Mouse (Mus musculus): ENCODE measurements at regions not wholly inside any gene's neighbourhood (a gene's known extent, or its start where the extent isn't known, plus 50 kb on each side); places are given as distances from the start of the nearest gene placed in this dataset.
"Not testable (repeated sequence)": the region's sequence is repeated elsewhere in the genome, so short reads cannot be mapped to it uniquely, and the experiment has no call there.

GRCm38 (mm10) chr2:78580013-78580412, 287.9 kb upstream of the Ube2e3 start:
- Histone ChIP-seq H3K4me1 (no peaks in the 10 kb centered on the region), H3K36me3 (replicated peaks) (no peaks in the 10 kb centered on the region), H3K27ac (no peak overlapping the region), H3K4me3 (no peak overlapping the region), H3K9me3 (no peaks in the 10 kb centered on the region), H3K27me3 (ENCODE audit: poor library complexity, severe bottlenecking) (no peaks in the 10 kb centered on the region)
- 87% methylated on average over 6 of the region's 6 CpGs for WGBS
- no peak for DNase-seq (ENCODE audit: extremely low spot score, low spot score)

- 72% methylated on average over 3 of the region's 3 CpGs for WGBS
- Histone ChIP-seq H3K36me3 (replicated peaks) (no peaks in the 10 kb centered on the region), H3K4me3 (no peak overlapping the region), H3K27me3 (ENCODE audit: poor library complexity, severe bottlenecking) (no peaks in the 10 kb centered on the region), H3K9me3 (no peaks in the 10 kb centered on the region), H3K27ac (no peak overlapping the region), H3K4me1 (no peaks in the 10 kb centered on the region)
- DNase-seq (ENCODE audit: extremely low spot score, low spot score) = no peak
Observed at GRCm38 (mm10) chr2:78572492-78572891, 295.4 kb upstream of the Ube2e3 start.

GRCm38 (mm10) chr2:78558128-78558527, 309.8 kb upstream of the Ube2e3 start:
- H3K4me1 ChIP-seq = peaks cover 4% of the 10 kb centered on the region; the same call in 1 of the 2 replicates

GRCm38 (mm10) chr2:78551085-78551484, 316.8 kb upstream of the Ube2e3 start:
- no peaks in the 10 kb centered on the region for H3K9me3 ChIP-seq
- no peak for DNase-seq (ENCODE audit: extremely low spot score, low spot score)
- peaks cover 4% of the 10 kb centered on the region; the same call in 1 of the 2 replicates for H3K4me1 ChIP-seq
- H3K27me3 ChIP-seq (ENCODE audit: poor library complexity, severe bottlenecking) = no peaks in the 10 kb centered on the region
- WGBS = 93% methylated on average over 4 of the region's 4 CpGs
- no peaks in the 10 kb centered on the region for H3K36me3 ChIP-seq (replicated peaks)
- no peak overlapping the region for H3K4me3 ChIP-seq
- H3K27ac ChIP-seq = no peak overlapping the region

More at GRCm38 (mm10) chr2:78558128-78558527, 309.8 kb upstream of the Ube2e3 start:
- WGBS = 72% methylated on average over 1 of the region's 1 CpGs
- Histone ChIP-seq H3K4me3 (no peak overlapping the region), H3K36me3 (replicated peaks) (no peaks in the 10 kb centered on the region), H3K27me3 (ENCODE audit: poor library complexity, severe bottlenecking) (no peaks in the 10 kb centered on the region), H3K9me3 (no peaks in the 10 kb centered on the region), H3K27ac (no peak overlapping the region)
- DNase-seq (ENCODE audit: extremely low spot score, low spot score) = no peak

GRCm38 (mm10) chr2:78548683-78549467, 319.0 kb upstream of the Ube2e3 start:
- 84% methylated on average over 4 of the region's 4 CpGs for WGBS
- DNase-seq (ENCODE audit: extremely low spot score, low spot score) = no peak
- H3K36me3 ChIP-seq (replicated peaks) = no peaks in the 10 kb centered on the region
- H3K27ac ChIP-seq = no peak overlapping the region
- H3K4me3 ChIP-seq = no peak overlapping the region
- no peaks in the 10 kb centered on the region for H3K9me3 ChIP-seq
- no peaks in the 10 kb centered on the region for H3K4me1 ChIP-seq
- H3K27me3 ChIP-seq (ENCODE audit: poor library complexity, severe bottlenecking) = no peaks in the 10 kb centered on the region

- H3K27ac ChIP-seq = no peak overlapping the region
- no peaks in the 10 kb centered on the region for H3K9me3 ChIP-seq
- no peak overlapping the region for H3K4me3 ChIP-seq
- H3K36me3 ChIP-seq (replicated peaks) = no peaks in the 10 kb centered on the region
- no peaks in the 10 kb centered on the region for H3K4me1 ChIP-seq
- no peaks in the 10 kb centered on the region for H3K27me3 ChIP-seq (ENCODE audit: poor library complexity, severe bottlenecking)
- 92% methylated on average over 4 of the region's 4 CpGs for WGBS
- no peak for DNase-seq (ENCODE audit: extremely low spot score, low spot score)
Observed at GRCm38 (mm10) chr2:78547286-78547685, 320.6 kb upstream of the Ube2e3 start.

GRCm38 (mm10) chr2:78540422-78540821, 327.5 kb upstream of the Ube2e3 start:
- DNase-seq (ENCODE audit: extremely low spot score, low spot score) = no peak
- no peaks in the 10 kb centered on the region for H3K27me3 ChIP-seq (ENCODE audit: poor library complexity, severe bottlenecking)
- 68% methylated on average over 3 of the region's 3 CpGs for WGBS

GRCm38 (mm10) chr2:78539592-78540300, 328.2 kb upstream of the Ube2e3 start:
- 86% methylated on average over 5 of the region's 5 CpGs for WGBS
- H3K36me3 ChIP-seq (replicated peaks) = no peaks in the 10 kb centered on the region
- no peak for DNase-seq (ENCODE audit: extremely low spot score, low spot score)
- no peaks in the 10 kb centered on the region for H3K9me3 ChIP-seq
- no peaks in the 10 kb centered on the region for H3K4me1 ChIP-seq
- no peak overlapping the region for H3K27ac ChIP-seq
- no peaks in the 10 kb centered on the region for H3K27me3 ChIP-seq (ENCODE audit: poor library complexity, severe bottlenecking)
- no peak overlapping the region for H3K4me3 ChIP-seq

More at GRCm38 (mm10) chr2:78540422-78540821, 327.5 kb upstream of the Ube2e3 start:
- H3K36me3 ChIP-seq (replicated peaks) = no peaks in the 10 kb centered on the region
- H3K27ac ChIP-seq = no peak overlapping the region
- H3K9me3 ChIP-seq = no peaks in the 10 kb centered on the region
- no peak overlapping the region for H3K4me3 ChIP-seq
- no peaks in the 10 kb centered on the region for H3K4me1 ChIP-seq

GRCm38 (mm10) chr2:78537574-78537973, 330.4 kb upstream of the Ube2e3 start:
- H3K4me3 ChIP-seq = no peak overlapping the region
- no peaks in the 10 kb centered on the region for H3K4me1 ChIP-seq
- H3K36me3 ChIP-seq (replicated peaks) = no peaks in the 10 kb centered on the region
- DNase-seq (ENCODE audit: extremely low spot score, low spot score) = no peak
- H3K27me3 ChIP-seq (ENCODE audit: poor library complexity, severe bottlenecking) = no peaks in the 10 kb centered on the region
- H3K27ac ChIP-seq = no peak overlapping the region
- WGBS = 94% methylated on average over 2 of the region's 2 CpGs
- no peaks in the 10 kb centered on the region for H3K9me3 ChIP-seq

GRCm38 (mm10) chr2:78533881-78534280, 334.0 kb upstream of the Ube2e3 start:
- not testable (repeated sequence) for H3K4me1 ChIP-seq; H3K27ac ChIP-seq; H3K36me3 ChIP-seq (replicated peaks); H3K27me3 ChIP-seq (ENCODE audit: poor library complexity, severe bottlenecking); H3K9me3 ChIP-seq; H3K4me3 ChIP-seq; DNase-seq (ENCODE audit: extremely low spot score, low spot score)
- WGBS = 93% methylated on average over 5 of the region's 5 CpGs

GRCm38 (mm10) chr2:78530535-78530934, 337.4 kb upstream of the Ube2e3 start:
- H3K27ac ChIP-seq = no peak overlapping the region
- H3K27me3 ChIP-seq (ENCODE audit: poor library complexity, severe bottlenecking) = no peaks in the 10 kb centered on the region
- DNase-seq (ENCODE audit: extremely low spot score, low spot score) = no peak
- H3K4me3 ChIP-seq = no peak overlapping the region
- H3K4me1 ChIP-seq = no peaks in the 10 kb centered on the region
- H3K9me3 ChIP-seq = no peaks in the 10 kb centered on the region
- H3K36me3 ChIP-seq (replicated peaks) = no peaks in the 10 kb centered on the region
- WGBS = 74% methylated on average over 2 of the region's 2 CpGs

- no peaks in the 10 kb centered on the region for H3K36me3 ChIP-seq (replicated peaks)
- WGBS = 90% methylated on average over 4 of the region's 4 CpGs
- no peaks in the 10 kb centered on the region for H3K9me3 ChIP-seq
- H3K4me1 ChIP-seq = no peaks in the 10 kb centered on the region
- H3K27ac ChIP-seq = no peak overlapping the region
- H3K27me3 ChIP-seq (ENCODE audit: poor library complexity, severe bottlenecking) = no peaks in the 10 kb centered on the region
- no peak overlapping the region for H3K4me3 ChIP-seq
- no peak for DNase-seq (ENCODE audit: extremely low spot score, low spot score)
Observed at GRCm38 (mm10) chr2:78520258-78521023, 347.5 kb upstream of the Ube2e3 start.

- Histone ChIP-seq H3K4me1 (no peaks in the 10 kb centered on the region), H3K27ac (no peak overlapping the region)
Observed at GRCm38 (mm10) chr2:78493115-78493514, 374.8 kb upstream of the Ube2e3 start.

More at GRCm38 (mm10) chr2:78493115-78493514, 374.8 kb upstream of the Ube2e3 start:
- no peak for DNase-seq (ENCODE audit: extremely low spot score, low spot score)
- H3K27me3 ChIP-seq (ENCODE audit: poor library complexity, severe bottlenecking) = no peaks in the 10 kb centered on the region
- H3K36me3 ChIP-seq (replicated peaks) = no peaks in the 10 kb centered on the region
- H3K4me3 ChIP-seq = no peak overlapping the region
- H3K9me3 ChIP-seq = no peaks in the 10 kb centered on the region
